Mouse (Mus musculus): Measurements from ENCODE around the gene Wnt4.

The Wnt4 gene

GRCm38 (mm10) chr4:137313511-137313910 lies 36.2 kb downstream of the Wnt4 start:
- DNase-seq = no peak

- no peak for DNase-seq
Observed at GRCm38 (mm10) chr4:137314561-137314960, 37.3 kb downstream of the Wnt4 start.

- DNase-seq = no peak
Observed at GRCm38 (mm10) chr4:137315061-137315460, 37.8 kb downstream of the Wnt4 start.

- DNase-seq = no peak
Observed at GRCm38 (mm10) chr4:137316027-137316770, 38.9 kb downstream of the Wnt4 start.

- DNase-seq = no peak
Observed at GRCm38 (mm10) chr4:137324926-137325325, 47.6 kb downstream of the Wnt4 start.

- no peak for DNase-seq
Observed at GRCm38 (mm10) chr4:137326494-137326893, 49.2 kb downstream of the Wnt4 start.

- no peak for DNase-seq
Observed at GRCm38 (mm10) chr4:137332051-137332450, 54.8 kb downstream of the Wnt4 start.

GRCm38 (mm10) chr4:137336468-137336867 lies 59.2 kb downstream of the Wnt4 start:
- DNase-seq = no peak

- no peak for DNase-seq
Observed at GRCm38 (mm10) chr4:137339415-137339814, 62.1 kb downstream of the Wnt4 start.

GRCm38 (mm10) chr4:137342816-137343215 lies 65.5 kb downstream of the Wnt4 start:
- no peak for DNase-seq

- no peak for DNase-seq
Observed at GRCm38 (mm10) chr4:137345112-137345511, 67.8 kb downstream of the Wnt4 start.

- DNase-seq = no peak
Observed at GRCm38 (mm10) chr4:137345790-137346189, 68.5 kb downstream of the Wnt4 start.

Data from thymus, postnatal 36 days (tissue).